Mouse (Mus musculus) heart, postnatal 0 days (tissue): ENCODE data around the gene Rps25.

ENCODE experiments used
- CTCF ChIP-seq: IDR thresholded peaks from 2 replicates; pipeline ENCODE4 v1.5.1; 2016; ENCODE audit warnings: antibody characterized with exemption, control low read depth, low read depth
- EP300 ChIP-seq: IDR thresholded peaks from 2 replicates; pipeline ENCODE4 v1.6.1; 2016; ENCODE audit warnings: antibody characterized with exemption, low read depth

- no peak for TF ChIP-seq CTCF
- TF ChIP-seq EP300, result no peak
Observed at GRCm38 (mm10) chr9:44387221-44387620, 19.7 kb upstream of the Rps25 start.
